Mouse (Mus musculus) kidney, adult 2 months (tissue): ENCODE measurements at regions not wholly inside any gene's neighbourhood (a gene's known extent, or its start where the extent isn't known, plus 50 kb on each side); places are given as distances from the start of the nearest gene placed in this dataset.

ENCODE experiments used
- CTCF ChIP-seq: fragments of 200-500 bp; conservative IDR thresholded peaks from 2 replicates; pipeline ENCODE4 v1.5.1; 2011; ENCODE audit warnings: low read depth, mild to moderate bottlenecking, control low read depth, low read length, moderate library complexity, mixed read lengths; ENCODE audit not compliant: insufficient read depth, insufficient read length
- POLR2A ChIP-seq: fragments of 200-500 bp; IDR thresholded peaks from one replicate; pipeline ENCODE4 v1.6.1; 2011; ENCODE audit warnings: low read depth, low read length, control low read depth

DNA sequence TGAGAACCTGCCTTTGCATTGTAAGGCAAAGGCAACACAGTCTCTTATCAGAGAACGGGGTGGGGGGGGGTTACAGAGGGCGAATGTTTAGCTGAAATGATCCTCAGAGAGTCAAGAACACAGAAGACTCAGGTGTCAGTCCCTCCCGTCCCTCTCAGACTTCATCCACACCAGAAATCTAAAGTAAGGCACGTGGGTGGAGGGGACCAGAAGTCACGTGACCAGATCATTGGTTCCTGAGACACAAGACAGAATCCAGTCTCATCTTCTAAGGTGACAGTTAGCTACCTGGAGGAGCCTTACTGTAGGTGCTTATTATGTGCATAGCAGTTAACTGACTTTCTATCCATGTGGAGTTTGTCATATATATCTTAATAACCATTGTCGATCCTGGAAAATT is 1302.0 kb downstream of the Synb start:
- TF ChIP-seq CTCF, result no peak
- TF ChIP-seq POLR2A, result no peak
